Mouse (Mus musculus) midbrain, embryonic 11.5 days (tissue): ENCODE measurements around the gene Gabbr2. TPM values are rescaled to one million over a fixed set of nuclear protein-coding genes. Genes with fewer than 3 reads are reported as not detected.

Experiments used
- ATAC-seq: fragments of 200-750 bp; cut with Nextera tagmentation; 2 replicates; pipeline ENCODE4 v1.8.0; 2017; ENCODE audit warnings: moderate TSS enrichment, moderate library complexity; ENCODE audit not compliant: low FRiP score
- DNase-seq: peaks from one replicate; pipeline ENCODE4 v3.0.0; 2015; ENCODE audit warnings: low spot score; ENCODE audit errors: missing footprints
- H3K27ac ChIP-seq: fragments of 300-500 bp; sonication (generic); 2 replicates; pipeline ENCODE4 v1.5.1; 2014; ENCODE audit warnings: low read depth, low read length
- H3K27me3 ChIP-seq: fragments of 300-500 bp; sonication (generic); 2 replicates; pipeline ENCODE4 v1.6.1; 2014; ENCODE audit warnings: mild to moderate bottlenecking, low read length, moderate library complexity, mixed read lengths; ENCODE audit not compliant: control insufficient read depth, insufficient read depth
- H3K36me3 ChIP-seq: fragments of 300-500 bp; sonication (generic); 2 replicates; pipeline ENCODE4 v1.6.1; 2014; ENCODE audit warnings: mild to moderate bottlenecking, low read length, moderate library complexity, mixed read lengths; ENCODE audit not compliant: control insufficient read depth, insufficient read depth
- H3K4me1 ChIP-seq: fragments of 300-500 bp; sonication (generic); 2 replicates; pipeline ENCODE4 v1.6.1; 2014; ENCODE audit warnings: low read length; ENCODE audit not compliant: control insufficient read depth, insufficient read depth
- H3K4me2 ChIP-seq: fragments of 300-500 bp; sonication (generic); 2 replicates; pipeline ENCODE4 v1.6.1; 2014; ENCODE audit warnings: mild to moderate bottlenecking, moderate library complexity
- H3K4me3 ChIP-seq: fragments of 300-500 bp; sonication (generic); 2 replicates; pipeline ENCODE4 v1.5.1; 2014; ENCODE audit warnings: low read depth, low read length
- H3K9ac ChIP-seq: fragments of 300-500 bp; sonication (generic); 2 replicates; pipeline ENCODE4 v1.6.1; 2014; ENCODE audit warnings: low read length
- H3K9me3 ChIP-seq: fragments of 300-500 bp; sonication (generic); 2 replicates; pipeline ENCODE4 v1.6.1; 2016; ENCODE audit warnings: low read length; ENCODE audit not compliant: control insufficient read depth
- WGBS: fragments of 180-500 bp; shearing (Covaris S2); extraction: QIAGEN DNeasy Blood & Tissue Kit; methylation state at CpG from one replicate; pipeline ENCODE4 v1.1.7; 2014; 5-methylcytosine and 5-hydroxymethylcytosine counted together
- polyA plus RNA-seq: library from polyadenylated mRNA; unstranded; fragments of >200 nt; fragmentation: Nextera tagmentation; extraction: Ambion mirVana; gene quantifications from 2 replicates; pipeline ENCODE4 v1.2.1, GENCODE M21; 2014

Gene Gabbr2
- polyA plus RNA-seq, result 0.38 and 0.39 TPM in 2 replicates

DNA sequence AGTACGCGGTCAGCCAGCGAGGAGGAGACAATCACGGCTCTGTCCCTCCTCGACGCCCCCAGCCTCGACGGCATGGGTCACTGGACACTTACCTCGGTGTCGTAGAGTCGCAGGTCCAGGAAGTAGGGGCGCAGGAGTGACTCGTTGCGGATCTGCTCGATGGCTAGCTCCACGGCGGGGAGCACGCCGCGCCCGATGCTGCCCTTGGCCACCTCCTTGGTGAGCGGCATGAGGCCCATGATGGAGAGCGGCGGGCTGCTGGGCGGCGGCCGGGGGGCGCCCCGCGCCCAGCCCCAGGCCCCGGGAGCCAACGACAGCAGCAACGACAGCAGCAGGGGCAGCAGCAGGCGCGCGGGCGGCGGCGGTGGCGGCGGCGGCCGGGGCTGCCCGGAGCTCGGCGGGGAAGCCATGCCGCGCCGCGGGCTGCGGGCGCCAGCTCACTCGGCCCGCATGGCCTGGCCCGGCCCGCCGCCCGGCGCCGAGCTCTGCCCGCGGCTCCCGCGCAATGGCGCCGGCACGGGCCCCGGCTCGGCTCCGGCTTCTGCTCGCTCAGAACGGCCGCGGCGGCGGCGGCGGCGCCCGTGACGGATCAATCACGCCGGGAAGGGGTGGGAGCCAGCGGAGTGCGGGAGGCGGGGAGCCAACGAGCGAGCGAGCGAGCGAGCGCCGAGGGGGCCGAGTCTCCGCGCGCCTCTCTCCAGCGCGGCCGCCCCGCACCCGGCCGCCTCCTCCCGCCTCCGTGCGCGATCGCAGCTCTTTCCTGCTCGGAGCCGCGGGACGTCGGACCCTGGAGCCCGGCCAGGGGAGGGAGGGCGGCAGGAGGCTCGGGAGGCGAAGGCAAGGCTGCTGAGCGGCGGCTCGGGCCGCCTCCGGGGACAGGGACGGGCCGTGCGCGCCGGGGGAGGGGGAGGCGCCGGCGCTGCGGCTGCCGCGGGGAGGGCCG is at the start of gene Gabbr2:
TSS of gene Gabbr2 (minus strand) at position 858 of the 943 bp plus-strand sequence.
- H3K9me3 ChIP-seq, result no peaks in the 10 kb centered on the region
- DNase-seq, result peak; percentile 90
- H3K27me3 ChIP-seq, result peaks cover 44% of the 10 kb centered on the region
- peak; percentile 60 for ATAC-seq
- H3K9ac ChIP-seq, result peak within 1 kb of the TSS; percentile 57
- H3K4me1 ChIP-seq, result peaks cover 11% of the 10 kb centered on the region
- no peaks in the 10 kb centered on the region for H3K36me3 ChIP-seq
- H3K27ac ChIP-seq, result no peak within 1 kb of the TSS
- H3K4me2 ChIP-seq, result peak within 1 kb of the TSS; percentile 87
- WGBS, result 2% methylated on average over 66 of the region's 134 CpGs
- H3K4me3 ChIP-seq, result peak within 1 kb of the TSS; percentile 56

DNA sequence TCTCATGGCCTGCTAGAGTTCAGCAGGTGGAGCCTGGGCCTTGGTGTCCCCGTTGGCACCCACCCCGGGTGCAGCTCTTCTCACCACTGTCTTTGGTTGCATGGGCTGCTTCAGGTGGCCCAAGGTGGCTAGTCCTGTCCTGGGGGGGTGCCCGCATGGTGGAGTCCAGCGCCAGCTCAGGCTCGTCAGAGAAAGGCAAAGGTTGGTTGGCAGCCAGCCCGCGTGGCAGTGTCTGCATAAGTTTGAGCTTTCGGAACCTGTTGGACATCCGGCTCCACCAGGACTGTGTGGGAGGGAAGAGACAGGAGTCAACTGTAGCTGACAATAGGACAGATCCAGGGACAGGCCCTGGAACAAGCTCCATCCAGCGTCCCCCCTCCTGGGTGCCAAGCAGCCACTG is 47.9 kb upstream of the Gabbr2 start:
- ATAC-seq, result no peak
- Histone ChIP-seq H3K9me3 (no peaks in the 10 kb centered on the region), H3K9ac (no peak overlapping the region), H3K27me3 (no peaks in the 10 kb centered on the region), H3K4me3 (no peak overlapping the region), H3K36me3 (no peaks in the 10 kb centered on the region), H3K4me2 (no peak overlapping the region), H3K27ac (no peak overlapping the region), H3K4me1 (peaks cover 2% of the 10 kb centered on the region; the same call in 1 of the 2 replicates)
- DNase-seq, result no peak
- 96% methylated on average over 10 of the region's 10 CpGs for WGBS

DNA sequence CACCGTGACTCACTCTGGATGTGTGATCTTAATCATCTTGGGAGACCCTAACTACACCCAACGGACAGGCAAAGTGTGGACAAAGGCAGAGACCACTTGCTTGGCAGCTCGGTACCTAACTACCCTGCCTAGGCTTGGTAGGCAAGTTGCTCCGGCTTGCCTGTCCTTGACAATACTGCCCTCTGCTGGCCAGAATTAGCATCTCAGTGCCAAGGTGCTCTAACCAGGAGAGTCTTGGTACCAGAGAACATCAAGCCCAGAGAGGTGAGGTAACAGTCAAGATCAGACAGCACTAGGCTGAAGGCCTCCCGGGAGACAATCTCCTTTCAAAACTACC is 45.6 kb upstream of the Gabbr2 start:
- Histone ChIP-seq H3K27ac (no peak overlapping the region), H3K27me3 (no peaks in the 10 kb centered on the region), H3K4me2 (no peak overlapping the region), H3K4me3 (no peak overlapping the region), H3K9ac (no peak overlapping the region), H3K9me3 (no peaks in the 10 kb centered on the region), H3K36me3 (no peaks in the 10 kb centered on the region), H3K4me1 (peaks cover 2% of the 10 kb centered on the region; the same call in 1 of the 2 replicates)
- 28% methylated on average over 5 of the region's 5 CpGs for WGBS
- peak; percentile 76 for ATAC-seq
- DNase-seq, result peak; percentile 97

DNA sequence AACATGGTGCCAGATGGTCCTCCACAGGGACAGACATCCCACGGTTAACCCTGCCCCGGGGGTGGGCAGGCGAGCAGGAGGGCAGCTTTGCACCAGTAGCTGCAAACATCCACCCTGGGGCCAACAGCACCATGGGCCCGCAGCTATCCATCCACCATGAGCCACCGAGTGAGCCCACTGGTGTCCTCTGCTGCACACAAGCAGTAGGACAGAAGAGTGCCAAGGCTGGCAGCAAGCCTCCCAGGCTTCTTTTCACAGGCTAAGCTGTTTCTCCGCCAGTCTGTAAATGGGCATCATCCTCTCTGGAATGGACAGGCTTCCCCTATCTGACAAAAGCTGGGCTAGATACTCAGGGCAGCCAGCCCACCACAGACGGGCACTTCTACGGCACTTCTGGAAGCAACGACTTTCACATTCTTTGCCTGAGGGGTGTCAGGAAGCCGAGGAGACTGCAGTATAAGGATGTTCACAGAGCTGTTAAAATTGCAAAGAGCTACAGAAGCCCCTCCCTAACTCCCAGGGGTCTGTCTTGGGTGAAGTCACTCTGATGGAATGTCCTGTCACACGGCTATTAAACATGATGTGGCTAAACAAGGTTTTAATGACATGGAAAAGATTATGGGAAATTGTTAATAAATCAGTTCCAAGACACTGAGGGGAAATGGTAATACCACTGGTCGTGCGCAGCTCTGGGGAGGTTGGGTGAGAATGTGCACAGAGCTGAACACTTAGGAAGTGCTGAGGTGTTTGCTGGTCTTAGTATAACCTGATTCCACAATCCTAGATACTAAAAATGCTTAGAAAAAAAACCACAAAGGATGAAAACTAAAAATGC is 45.0 kb upstream of the Gabbr2 start:
- DNase-seq (no peak), ATAC-seq (0 out of 2 replicates have a peak, but pooled peaks have one; percentile 10)
- no peaks in the 10 kb centered on the region for H3K36me3 ChIP-seq
- peaks cover 2% of the 10 kb centered on the region; the same call in 1 of the 2 replicates for H3K4me1 ChIP-seq
- no peak overlapping the region for H3K27ac ChIP-seq
- H3K27me3 ChIP-seq, result no peaks in the 10 kb centered on the region
- H3K4me2 ChIP-seq, result no peak overlapping the region
- H3K4me3 ChIP-seq, result no peak overlapping the region
- no peaks in the 10 kb centered on the region for H3K9me3 ChIP-seq
- no peak overlapping the region for H3K9ac ChIP-seq
- WGBS, result 75% methylated on average over 13 of the region's 13 CpGs

- H3K27ac ChIP-seq, result no peak overlapping the region
- H3K4me1 ChIP-seq, result peaks cover 2% of the 10 kb centered on the region; the same call in 1 of the 2 replicates
- H3K4me3 ChIP-seq, result no peak overlapping the region
- 64% methylated on average over 14 of the region's 14 CpGs for WGBS
- no peaks in the 10 kb centered on the region for H3K27me3 ChIP-seq
- H3K9me3 ChIP-seq, result no peaks in the 10 kb centered on the region
- H3K4me2 ChIP-seq, result no peak overlapping the region
- no peak overlapping the region for H3K9ac ChIP-seq
- no peaks in the 10 kb centered on the region for H3K36me3 ChIP-seq
- DNase-seq (no peak), ATAC-seq (no peak)
Observed at GRCm38 (mm10) chr4:47035536-47035935, 43.9 kb upstream of the Gabbr2 start.

DNA sequence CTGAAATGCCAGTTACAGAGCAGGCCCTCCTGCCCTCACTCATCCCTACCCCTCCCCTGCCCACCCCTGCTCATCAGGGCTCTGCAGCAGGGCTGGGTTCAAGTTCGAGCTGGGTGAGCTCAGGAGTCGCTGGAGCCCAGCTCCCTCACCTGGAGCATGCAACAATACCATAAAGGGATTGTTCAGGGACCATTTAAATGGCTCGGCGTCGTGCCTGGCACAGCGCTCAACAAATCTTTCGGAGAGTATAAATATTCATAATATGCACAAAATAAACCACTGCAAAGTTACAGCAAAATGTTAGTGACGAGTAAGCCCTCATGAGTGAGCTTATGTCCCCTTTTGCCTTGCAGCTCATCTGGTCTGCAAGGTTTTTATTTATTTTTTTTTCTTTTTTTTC is 40.5 kb upstream of the Gabbr2 start:
- no peaks in the 10 kb centered on the region for H3K36me3 ChIP-seq
- no peaks in the 10 kb centered on the region for H3K9me3 ChIP-seq
- WGBS, result 82% methylated on average over 8 of the region's 8 CpGs
- H3K27ac ChIP-seq, result no peak overlapping the region
- no peak overlapping the region for H3K9ac ChIP-seq
- H3K27me3 ChIP-seq, result no peaks in the 10 kb centered on the region
- no peak for ATAC-seq
- DNase-seq, result no peak
- peaks cover 2% of the 10 kb centered on the region; the same call in 1 of the 2 replicates for H3K4me1 ChIP-seq
- no peak overlapping the region for H3K4me2 ChIP-seq
- no peak overlapping the region for H3K4me3 ChIP-seq

GRCm38 (mm10) chr4:47028791-47029190 is 37.1 kb upstream of the Gabbr2 start:
- H3K4me1 ChIP-seq, result no peaks in the 10 kb centered on the region
- no peak overlapping the region for H3K4me2 ChIP-seq
- no peak for DNase-seq
- no peaks in the 10 kb centered on the region for H3K36me3 ChIP-seq
- no peaks in the 10 kb centered on the region for H3K9me3 ChIP-seq
- no peak overlapping the region for H3K4me3 ChIP-seq
- H3K27ac ChIP-seq, result no peak overlapping the region
- H3K9ac ChIP-seq, result no peak overlapping the region
- no peaks in the 10 kb centered on the region for H3K27me3 ChIP-seq
- ATAC-seq, result no peak
- WGBS, result 75% methylated on average over 5 of the region's 5 CpGs

- H3K4me1 ChIP-seq, result no peaks in the 10 kb centered on the region
- no peaks in the 10 kb centered on the region for H3K27me3 ChIP-seq
- H3K4me3 ChIP-seq, result no peak overlapping the region
- no peak overlapping the region for H3K27ac ChIP-seq
- no peaks in the 10 kb centered on the region for H3K36me3 ChIP-seq
- no peak overlapping the region for H3K4me2 ChIP-seq
- WGBS, result 79% methylated on average over 6 of the region's 6 CpGs
- H3K9me3 ChIP-seq, result no peaks in the 10 kb centered on the region
- ATAC-seq (no peak), DNase-seq (no peak)
- H3K9ac ChIP-seq, result no peak overlapping the region
Observed at GRCm38 (mm10) chr4:47023949-47024348, 32.3 kb upstream of the Gabbr2 start.
